Mouse (Mus musculus): Measurements from ENCODE around the gene Tead4. TPM values are rescaled to one million over a fixed set of nuclear protein-coding genes. Genes with fewer than 3 reads are reported as not detected.

Tead4 gene
- total RNA-seq, 2 experiments from 2014 or later = 5.7 to 6.1 TPM

DNA sequence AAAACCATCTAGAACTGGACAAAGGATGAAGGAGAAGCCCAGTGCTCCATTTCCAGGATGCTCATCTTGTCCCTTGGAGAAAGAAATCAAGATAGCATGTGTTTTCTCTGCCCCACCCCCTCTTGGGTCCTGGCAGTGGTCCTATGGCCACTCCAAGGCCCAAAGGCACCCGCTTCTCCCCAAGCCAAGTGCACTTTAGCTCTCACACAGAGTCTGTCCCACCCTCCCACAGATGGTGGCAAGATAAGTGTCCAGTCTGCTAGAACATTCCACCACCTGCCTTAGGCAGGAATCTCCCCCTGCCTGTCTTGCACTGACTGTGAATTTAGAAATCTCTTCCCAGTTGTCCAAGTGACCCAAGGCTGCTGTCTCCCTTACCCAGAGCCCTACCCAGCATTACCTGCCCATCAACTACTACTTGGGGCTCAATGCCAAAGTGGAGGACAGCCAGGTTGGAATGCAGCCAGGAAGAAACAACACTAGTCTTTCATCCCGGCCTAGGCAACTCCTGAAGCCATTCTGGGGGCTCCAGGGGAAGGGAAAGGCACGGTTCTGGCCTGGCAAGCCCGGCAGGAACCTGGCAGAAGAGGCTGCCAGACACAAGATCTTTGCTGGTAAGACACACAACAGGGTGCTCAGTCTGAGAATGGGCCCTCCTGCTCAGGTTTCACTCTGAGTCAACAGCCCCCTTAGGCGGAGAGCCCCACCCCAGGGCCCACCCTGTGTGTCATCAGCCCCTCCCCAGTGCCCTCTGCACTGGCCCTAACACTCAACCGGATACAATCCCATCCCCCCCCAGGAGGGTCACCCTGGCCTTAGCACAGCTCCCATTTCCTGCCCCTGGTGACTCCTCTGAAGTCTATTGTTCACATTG, 4.5 kb downstream of the Tead4 start:
- DNase-seq = peak; percentile 39 to 60
- intact Hi-C loops (cut with DNase I) = no loop called here

DNA sequence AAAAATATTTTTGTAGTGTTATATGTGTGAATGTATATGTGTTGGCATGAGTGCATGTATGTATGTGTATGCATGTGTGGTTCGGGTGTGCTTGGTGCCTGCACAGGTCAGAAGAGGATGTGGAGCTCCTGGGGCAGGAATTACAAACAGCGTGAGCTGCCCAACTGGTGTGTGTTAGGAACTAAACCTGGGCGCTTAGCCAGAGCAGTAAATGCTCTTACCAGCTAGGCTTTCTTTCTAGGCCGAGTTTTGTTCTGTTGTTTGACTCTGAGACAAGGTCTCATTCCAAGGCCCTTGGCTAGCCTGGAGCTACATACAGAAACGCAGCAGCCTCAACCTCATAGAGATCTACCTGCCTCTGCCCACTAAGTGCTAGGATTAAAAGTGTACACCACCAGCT, 9.3 kb downstream of the Tead4 start:
- no peak for DNase-seq
- intact Hi-C loops (cut with DNase I) = no loop called here

DNA sequence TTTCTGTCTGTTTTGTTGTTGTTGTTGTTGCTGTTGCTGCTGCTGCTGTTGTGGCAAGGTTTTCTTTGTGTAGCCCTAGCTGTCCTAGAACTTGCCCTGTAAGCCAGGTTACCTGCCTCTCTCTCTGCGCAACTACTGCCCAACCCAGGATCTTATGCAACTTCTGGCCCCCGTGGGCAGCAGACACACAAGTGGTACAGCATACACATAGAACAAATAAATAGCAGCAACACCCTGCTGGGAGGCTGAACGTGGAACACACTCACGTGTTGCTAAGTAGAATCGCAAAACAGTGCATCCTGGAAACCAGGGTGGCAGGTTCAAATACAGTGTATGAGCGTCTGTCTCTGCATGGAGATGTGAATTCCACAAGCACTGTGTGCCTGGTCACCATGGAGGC, 11.9 kb downstream of the Tead4 start:
- no peak for DNase-seq
- intact Hi-C loops (cut with DNase I) = no loop called here

DNA sequence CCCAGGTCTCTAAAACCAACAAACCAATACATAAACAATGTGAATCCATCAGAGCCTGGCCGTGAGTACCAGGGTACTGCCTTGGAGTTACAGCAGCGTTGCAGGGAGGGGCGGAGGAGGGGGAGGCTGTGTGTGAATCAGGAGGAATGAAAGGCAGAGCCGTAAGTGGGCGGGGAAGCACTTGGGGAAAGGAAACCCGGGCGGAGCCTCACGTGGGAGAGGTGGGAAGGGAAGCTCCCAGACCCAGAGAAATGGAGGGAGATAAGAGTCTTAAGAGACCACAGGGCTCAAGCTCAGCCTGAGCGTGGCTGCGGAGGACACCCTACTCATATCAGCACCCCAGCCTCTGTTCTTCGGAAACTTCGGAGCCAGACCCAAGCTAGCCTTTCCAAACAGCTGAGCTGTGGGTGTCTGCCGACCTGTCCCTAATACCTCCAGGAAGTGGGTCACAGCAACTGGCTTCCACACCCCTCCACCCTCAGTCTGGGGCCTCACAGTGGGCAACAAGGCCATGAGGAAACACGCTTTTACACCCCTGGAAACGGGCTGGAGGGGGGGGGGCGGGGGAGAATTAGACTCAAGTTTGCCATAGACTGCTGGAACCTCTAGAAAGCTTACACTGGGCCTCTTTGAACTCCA, 14.7 kb downstream of the Tead4 start:
- peak; percentile 53 to 63 for DNase-seq
- intact Hi-C loops (cut with DNase I) = no loop called here

GRCm38 (mm10) chr6:128282126-128282525, 18.5 kb downstream of the Tead4 start:
- no peak for DNase-seq
- intact Hi-C loops (cut with DNase I) = no loop called here

DNA sequence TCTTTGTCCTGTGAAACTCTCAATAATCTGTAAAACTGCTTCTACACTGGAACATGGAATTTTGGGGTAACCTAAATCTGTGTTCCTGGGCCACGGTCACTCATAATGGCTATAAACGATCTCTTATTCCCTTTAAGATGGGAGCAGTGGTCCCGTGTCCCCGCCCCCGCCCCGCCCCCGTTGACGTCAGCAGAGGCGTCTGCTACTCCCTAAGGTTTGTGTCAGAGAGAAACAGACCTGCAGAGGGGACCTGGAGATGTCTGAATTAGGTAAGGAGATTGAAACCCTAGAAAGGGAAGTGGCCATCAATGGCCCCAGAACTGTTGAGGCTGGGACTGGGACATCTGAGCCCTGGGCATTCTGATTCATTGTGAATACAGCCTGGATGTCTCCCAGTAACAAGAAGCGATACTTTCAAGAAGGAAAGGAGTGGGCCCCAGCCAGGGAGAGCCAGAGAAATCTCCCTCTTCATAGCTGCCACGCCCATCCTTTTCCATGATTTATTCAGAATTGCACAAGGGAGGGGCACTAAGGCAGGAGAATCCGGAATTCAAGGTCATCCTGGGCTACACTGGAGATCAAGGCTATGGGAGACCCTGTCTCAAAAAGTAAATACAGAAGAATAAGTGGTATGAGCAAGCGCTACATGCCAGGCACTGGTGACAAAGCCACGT, 20.0 kb downstream of the Tead4 start:
- DNase-seq = no peak
- intact Hi-C loops (cut with DNase I) = no loop called here

- DNase-seq = no peak
- intact Hi-C loops (cut with DNase I) = no loop called here
These were observed 21.0 kb downstream of the Tead4 start for GRCm38 (mm10) chr6:128279608-128280007.

- DNase-seq = no peak
- intact Hi-C loops (cut with DNase I) = no loop called here
These were observed 21.5 kb downstream of the Tead4 start for GRCm38 (mm10) chr6:128279099-128279498.

GRCm38 (mm10) chr6:128277132-128278085, 23.2 kb downstream of the Tead4 start:
- DNase-seq = no peak
- intact Hi-C loops (cut with DNase I) = no loop called here

- no peak for DNase-seq
- intact Hi-C loops (cut with DNase I) = no loop called here
These were observed 24.3 kb downstream of the Tead4 start for GRCm38 (mm10) chr6:128276349-128276748.

DNA sequence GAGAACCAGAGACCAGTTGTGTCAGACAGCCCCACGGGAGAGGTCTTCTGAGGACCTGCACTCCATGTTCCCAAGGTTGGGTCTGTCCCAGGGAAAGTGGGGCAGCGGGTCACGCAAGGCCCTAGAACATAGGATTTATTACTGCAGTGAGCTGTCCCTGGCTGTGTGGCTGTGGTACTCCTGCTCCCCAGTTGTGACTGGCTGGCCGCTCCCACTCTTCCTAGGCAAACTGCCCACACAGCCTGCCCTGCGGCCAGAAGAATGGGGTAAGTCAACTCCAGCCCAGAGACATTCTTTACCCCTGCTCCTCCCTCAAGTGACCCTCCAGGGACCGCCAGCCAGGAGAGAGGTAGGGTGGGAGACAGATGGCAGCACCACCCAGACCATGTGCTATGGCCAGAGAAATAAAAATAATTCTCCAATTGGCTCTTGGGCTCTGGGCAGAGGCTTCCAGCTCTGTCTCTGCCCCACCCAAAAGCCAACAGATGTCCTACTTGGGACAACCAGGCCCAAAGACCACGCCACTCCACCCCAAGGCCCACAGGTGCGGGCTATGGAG, 25.0 kb downstream of the Tead4 start:
- peak; percentile 22 to 31 for DNase-seq
- intact Hi-C loops (cut with DNase I) = no loop called here

GRCm38 (mm10) chr6:128273507-128273906, 27.1 kb downstream of the Tead4 start:
- intact Hi-C loops (cut with DNase I) = no loop called here

GRCm38 (mm10) chr6:128272754-128273153, 27.9 kb downstream of the Tead4 start:
- DNase-seq = no peak
- intact Hi-C loops (cut with DNase I) = no loop called here

More at GRCm38 (mm10) chr6:128273507-128273906, 27.1 kb downstream of the Tead4 start:
- no peak for DNase-seq

DNA sequence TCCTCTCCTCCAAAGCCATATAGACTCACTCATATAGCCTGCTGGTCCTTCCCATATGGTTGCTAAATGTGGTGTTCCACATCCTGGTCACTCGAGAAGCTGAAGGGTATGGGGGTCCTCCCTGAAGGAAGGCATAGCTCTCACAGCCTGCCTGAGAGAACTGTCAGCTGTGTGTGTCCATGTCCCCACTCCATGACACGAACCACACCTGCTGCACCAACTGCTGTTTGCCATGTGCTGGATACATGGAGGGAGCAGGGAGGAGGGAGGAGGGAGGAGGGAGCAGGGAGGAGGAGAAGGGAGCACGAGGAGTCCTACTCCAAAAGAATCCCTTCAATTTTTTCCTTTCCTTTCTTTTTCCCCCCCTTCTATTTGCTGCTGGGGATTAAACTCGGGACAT, 30.8 kb downstream of the Tead4 start:
- intact Hi-C loops (cut with DNase I) = no loop called here
- no peak for DNase-seq

- intact Hi-C loops (cut with DNase I) = no loop called here
- DNase-seq = no peak
These were observed 35.6 kb downstream of the Tead4 start for GRCm38 (mm10) chr6:128264870-128265526.

DNA sequence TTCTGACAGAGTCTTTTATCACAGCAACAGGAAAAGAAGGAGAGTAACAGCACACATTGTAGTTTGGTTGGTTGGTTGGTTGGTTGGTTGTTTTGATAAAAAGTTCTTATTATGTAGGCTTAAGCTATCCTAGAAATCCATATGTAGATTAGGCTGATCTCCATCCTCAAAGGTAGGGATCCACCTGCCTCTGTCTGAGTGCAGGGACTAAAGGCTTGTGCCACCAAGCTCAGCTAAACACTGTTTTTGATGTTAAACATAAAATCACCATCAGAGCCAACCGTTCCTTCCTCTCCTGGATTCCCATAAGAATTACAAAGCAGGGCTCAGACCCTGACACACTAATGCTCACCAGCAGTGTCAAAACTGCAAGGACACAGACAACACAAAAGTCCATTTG, 39.1 kb downstream of the Tead4 start:
- intact Hi-C loops (cut with DNase I) = no loop called here

DNA sequence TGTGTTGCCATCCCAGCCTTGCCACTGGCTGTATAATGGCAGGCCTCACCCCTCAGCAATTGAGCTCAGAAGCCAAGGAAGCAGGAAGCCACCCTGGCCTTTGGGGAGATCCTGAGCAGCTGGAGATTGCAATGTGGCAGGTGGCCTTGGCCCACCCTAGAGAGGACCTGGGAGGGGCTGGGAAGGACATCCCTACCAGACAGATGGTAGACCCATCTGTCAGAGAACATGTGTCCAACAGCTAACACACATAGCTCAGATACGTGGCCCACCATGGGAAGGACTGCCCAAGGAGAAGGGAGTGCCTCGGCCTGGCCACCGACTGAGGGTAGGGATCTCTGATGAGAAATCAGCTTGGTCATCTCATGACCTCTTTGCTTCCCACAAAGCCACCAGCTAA, 41.4 kb downstream of the Tead4 start:
- intact Hi-C loops (cut with DNase I) = no loop called here
- DNase-seq = no peak

More for the DNA sequence above, 39.1 kb downstream of the Tead4 start:
- DNase-seq = no peak

GRCm38 (mm10) chr6:128255941-128256340, 44.7 kb downstream of the Tead4 start:
- intact Hi-C loops (cut with DNase I) = no loop called here
- DNase-seq = no peak

GRCm38 (mm10) chr6:128255292-128255691, 45.3 kb downstream of the Tead4 start:
- intact Hi-C loops (cut with DNase I) = no loop called here
- DNase-seq = no peak

GRCm38 (mm10) chr6:128254551-128254950, 46.1 kb downstream of the Tead4 start:
- intact Hi-C loops (cut with DNase I) = no loop called here
- DNase-seq = no peak
